Mouse (Mus musculus): ENCODE data around the gene Mycn. TPM values are rescaled to one million over a fixed set of nuclear protein-coding genes. Genes with fewer than 3 reads are reported as not detected.

The Mycn gene
- total RNA-seq, 1 experiment from 2014 or later = not detected

DNA sequence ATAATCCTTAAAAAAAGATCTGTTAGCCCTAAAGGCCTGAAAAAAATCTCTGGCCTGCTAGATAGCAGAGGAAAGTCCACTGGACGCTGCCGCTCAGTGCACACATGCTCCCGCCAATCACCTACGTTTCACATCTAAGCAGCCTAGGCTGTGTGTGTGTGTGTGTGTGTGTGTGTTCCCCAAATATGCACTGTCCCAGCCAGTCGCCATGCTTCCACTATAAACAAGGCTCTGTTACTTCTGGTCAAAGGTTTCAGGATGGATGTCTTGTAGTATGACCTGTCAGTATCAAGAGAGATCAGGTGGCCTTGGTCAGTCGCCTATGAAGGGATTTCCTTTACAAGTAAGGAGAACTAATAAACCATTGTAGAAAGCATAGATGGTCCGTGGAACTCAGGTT lies 9.5 kb downstream of the Mycn start:
- ATAC-seq (replicated peaks; ENCODE audit: insufficient number of reproducible peaks, low FRiP score, low TSS enrichment, poor library complexity, severe bottlenecking) = no peak

DNA sequence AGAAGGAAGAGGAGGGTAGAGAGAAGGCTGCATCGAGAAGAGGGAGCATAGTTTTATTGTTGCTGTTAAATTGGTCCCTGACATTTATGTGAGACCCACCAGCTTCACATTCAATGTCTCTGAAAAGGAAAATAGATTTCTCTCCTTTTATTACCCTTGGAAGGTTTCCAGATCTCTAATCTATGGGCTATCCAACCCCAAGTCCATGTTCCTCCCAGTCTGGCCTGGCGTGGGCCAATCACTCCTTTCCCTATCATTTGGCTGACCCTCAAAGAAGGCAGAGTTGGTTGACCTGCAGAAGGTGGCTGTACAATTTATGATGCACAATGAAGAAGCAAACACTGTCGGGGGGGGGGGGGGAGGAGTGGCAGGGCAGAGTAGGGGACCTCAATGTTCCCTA lies 13.5 kb downstream of the Mycn start:
- ATAC-seq (replicated peaks; ENCODE audit: insufficient number of reproducible peaks, low FRiP score, low TSS enrichment, poor library complexity, severe bottlenecking) = no peak

DNA sequence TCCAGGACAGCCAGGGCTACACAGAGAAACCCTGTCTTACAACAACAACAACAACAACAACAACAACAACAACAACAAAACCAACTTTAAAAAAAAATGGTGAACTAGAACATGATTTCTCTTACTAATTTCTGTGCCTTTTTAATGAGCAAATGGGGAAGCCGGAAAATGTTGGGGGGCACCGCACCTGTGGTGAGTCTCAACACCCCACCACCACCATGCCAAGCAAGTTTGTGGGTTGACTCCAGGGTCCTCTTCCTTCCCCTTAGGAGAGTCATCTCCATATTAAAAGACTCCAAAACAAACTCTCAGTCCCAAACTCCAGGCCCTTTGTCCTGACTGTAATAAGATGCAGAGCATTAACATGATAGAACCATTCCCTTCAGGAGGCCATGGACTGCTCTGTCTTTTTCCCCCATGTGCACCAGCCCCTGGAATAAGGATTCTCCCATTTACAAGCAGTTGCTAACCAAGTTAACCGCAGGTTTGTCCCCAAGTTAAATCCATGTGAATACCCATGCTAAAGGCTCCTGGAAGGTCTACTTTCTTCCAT lies 14.7 kb downstream of the Mycn start:
- ATAC-seq (replicated peaks; ENCODE audit: insufficient number of reproducible peaks, low FRiP score, low TSS enrichment, poor library complexity, severe bottlenecking) = no peak

DNA sequence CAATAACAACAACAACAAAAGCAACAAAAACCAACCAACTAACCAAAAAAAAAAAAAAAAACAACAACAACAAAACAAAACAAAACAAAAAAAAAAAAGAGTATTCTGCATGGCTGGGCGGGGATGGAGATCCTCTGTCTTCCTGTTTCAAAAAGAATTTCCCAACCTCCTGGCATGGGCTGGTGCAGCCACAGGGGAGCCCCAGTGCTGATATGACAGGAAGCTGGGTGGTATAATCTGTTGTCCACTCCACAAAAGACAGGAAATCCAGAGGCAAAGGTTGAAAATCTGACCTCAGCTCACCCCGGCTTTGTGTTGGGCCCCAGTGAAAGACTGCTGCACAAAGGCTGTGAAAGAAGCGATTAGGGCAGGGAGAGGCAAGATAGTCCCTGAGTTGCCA lies 17.3 kb downstream of the Mycn start:
- no peak for ATAC-seq (replicated peaks; ENCODE audit: insufficient number of reproducible peaks, low FRiP score, low TSS enrichment, poor library complexity, severe bottlenecking)

DNA sequence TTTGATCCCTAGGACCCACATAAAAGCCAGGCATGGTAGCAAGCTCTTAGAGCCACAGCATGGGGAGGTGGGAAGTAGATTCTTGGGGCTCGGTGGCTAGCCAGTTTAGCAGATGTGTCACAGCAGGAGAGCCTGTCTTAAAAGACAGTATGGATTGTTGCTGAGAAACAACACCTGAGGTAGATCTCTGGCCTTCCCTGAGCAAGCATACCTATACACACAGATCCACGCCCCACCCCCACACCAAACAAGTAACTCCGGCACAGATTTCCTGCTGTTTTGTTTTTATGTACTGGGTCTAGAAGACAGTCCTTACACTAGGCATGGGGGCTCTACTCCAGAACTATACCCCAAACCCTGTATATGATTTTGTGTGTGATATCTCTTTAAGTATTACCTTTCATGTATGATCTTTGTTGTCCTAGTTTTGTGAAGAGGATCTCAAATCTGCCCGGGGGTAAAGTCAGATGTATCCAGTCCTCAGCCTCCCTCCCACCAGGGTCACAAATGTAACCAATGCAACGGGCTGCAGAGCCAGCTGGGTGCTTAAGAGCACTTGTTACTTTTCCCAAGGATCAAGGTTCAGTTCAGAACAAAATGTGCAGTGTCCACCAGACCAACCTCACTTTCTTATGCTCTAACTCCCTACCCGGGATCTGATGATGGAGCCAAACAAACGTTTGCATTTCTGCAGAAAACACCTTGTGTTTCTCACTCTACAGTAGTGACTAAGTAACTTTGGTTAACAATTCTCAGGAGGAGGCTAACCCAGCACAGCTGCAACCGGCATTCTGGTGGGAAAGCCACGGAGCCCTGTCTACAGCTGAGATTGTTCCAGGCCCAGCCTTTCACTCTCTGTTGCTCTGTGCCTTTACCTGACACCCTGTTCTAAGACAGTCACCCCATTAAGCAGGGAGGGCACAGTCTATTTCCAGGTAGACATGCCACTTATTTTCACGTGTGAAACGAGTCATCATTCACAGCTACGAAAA lies 21.3 kb downstream of the Mycn start:
- ATAC-seq (replicated peaks; ENCODE audit: insufficient number of reproducible peaks, low FRiP score, low TSS enrichment, poor library complexity, severe bottlenecking) = no peak

DNA sequence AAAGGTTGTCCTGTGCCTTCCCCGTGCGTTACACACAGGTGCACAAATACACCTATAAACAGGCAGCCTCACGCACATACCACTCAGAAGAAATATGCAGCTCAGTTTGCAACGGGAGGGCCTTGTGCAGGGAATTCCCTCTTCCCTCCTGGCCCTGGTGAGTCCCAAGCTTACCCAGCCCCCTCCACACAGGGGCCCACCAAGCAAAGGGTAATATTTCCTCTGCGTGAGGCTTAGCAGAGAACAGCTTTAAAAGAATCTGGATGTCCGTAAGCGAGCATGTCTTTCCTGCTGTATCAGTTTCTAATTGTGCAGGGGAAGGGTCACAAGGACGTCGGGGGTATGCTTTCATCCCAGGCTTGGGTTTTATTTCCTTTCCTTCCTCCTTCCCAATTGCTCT lies 25.4 kb downstream of the Mycn start:
- no peak for ATAC-seq (replicated peaks; ENCODE audit: insufficient number of reproducible peaks, low FRiP score, low TSS enrichment, poor library complexity, severe bottlenecking)

DNA sequence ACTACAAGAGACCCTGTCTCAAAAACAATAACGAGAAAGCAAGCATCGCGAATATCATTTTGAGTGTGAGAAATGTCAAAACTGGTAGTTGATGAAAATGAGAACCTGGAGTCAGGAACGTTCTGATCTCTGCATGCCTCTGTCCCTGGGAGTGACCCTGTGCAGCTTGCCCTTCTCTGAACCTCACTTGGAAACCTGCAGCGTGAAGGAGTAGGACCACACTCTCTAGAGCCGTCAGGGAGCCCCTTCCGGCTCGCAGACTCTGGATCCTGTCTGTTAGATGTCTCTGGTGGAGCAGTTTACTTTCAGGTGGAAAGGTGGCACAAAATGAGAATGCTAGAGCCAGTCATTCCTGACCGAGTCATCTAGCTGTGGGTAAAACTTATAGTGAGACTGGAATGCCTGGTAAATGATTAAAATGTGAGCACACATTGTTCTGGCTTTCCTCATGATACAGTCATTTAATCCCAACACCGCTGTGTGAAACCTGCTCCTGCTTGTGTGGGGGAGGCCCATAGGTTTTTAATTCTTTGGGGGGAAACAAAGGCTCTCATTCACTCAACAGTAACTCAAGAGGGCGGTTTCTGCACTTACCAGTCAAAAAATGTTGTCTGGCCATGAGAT lies 31.2 kb downstream of the Mycn start:
- ATAC-seq (replicated peaks; ENCODE audit: insufficient number of reproducible peaks, low FRiP score, low TSS enrichment, poor library complexity, severe bottlenecking) = no peak

DNA sequence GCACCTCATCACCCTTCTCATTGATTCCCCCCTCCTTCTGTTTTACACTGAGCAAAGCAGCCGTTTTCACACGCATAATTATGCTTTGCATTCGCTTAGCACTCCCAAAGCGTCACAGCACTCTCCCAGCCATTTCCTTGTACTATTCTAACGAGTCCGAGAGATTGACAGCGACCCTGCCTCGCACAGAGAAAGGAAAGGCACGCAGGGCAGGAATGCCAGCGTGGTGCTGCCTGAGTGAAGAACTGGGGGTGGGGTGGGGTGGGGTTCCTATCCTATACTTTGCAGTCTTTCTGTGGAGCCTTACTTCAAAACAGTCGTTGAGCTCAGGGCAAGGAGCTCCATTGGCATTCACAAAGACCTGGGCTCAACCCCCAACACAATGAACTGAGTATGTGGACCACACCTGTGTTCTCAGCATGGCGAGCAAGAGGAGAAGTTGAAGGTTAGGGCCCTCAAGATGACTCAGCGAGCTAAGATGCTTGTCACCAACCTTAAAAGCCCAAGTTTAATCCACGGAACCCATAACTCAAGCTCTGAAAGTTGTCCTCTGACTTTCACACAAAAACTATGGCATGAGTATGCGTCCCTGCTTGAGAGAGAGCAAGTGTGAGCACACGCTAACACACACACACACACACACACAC lies 32.0 kb downstream of the Mycn start:
- no peak for ATAC-seq (replicated peaks; ENCODE audit: insufficient number of reproducible peaks, low FRiP score, low TSS enrichment, poor library complexity, severe bottlenecking)

DNA sequence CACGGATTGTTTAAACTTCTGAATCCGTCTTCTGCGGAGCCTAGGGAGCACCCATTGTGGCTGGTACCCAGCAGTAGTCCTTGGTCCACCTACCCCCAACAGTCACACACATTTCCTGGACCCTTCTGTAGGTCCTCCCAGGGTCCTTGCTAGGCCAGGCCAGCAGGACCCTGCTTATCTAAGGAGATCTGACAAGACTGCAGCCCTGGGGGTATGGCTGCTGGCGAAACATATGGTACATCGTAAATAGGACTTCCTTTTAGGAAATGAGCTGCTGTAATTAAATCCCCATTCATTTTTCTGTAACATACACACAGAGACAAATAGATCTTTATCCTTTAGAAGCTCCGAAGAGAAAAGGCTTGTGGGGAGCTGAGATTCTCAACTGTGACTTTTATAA lies 34.9 kb downstream of the Mycn start:
- ATAC-seq (replicated peaks; ENCODE audit: insufficient number of reproducible peaks, low FRiP score, low TSS enrichment, poor library complexity, severe bottlenecking) = no peak

DNA sequence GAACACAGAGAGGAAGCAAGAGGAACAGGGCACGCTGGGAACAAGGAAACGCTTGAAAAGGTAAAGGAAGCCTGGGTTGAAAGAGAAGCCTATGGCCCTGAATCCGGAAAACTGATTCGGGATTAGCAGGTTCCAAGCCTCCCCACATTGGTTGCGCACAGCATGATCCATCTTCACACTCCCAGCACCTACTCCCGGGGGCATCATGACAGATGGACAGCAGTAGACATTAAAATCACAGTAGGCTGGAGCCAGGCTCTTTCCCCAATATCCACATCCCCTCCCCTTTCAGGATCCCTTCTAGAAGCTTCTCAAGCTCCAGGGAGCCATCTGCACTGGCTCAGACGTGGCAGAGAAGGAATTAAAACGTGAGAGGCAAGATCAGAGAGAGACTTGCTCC lies 35.4 kb downstream of the Mycn start:
- no peak for ATAC-seq (replicated peaks; ENCODE audit: insufficient number of reproducible peaks, low FRiP score, low TSS enrichment, poor library complexity, severe bottlenecking)

DNA sequence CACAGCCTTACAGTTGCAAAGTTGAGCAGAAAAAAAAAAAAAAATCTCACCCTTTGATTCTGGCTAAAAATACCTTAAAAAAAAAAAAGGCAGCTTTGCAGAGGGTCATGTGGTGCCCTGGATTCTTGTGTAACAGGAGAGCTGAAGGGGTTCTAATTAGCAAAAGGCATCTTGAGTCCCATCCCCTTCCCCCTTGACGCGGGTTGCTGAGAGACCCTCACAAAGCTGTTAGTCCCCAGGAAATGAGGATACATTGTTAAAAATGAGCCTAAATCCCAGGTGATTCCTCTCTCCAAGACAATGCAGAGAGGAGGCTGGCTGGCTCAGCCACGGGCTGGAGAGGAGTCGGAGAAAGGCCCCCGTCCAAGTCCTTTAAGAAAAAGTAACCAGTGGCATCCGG lies 36.6 kb downstream of the Mycn start:
- ATAC-seq (replicated peaks; ENCODE audit: insufficient number of reproducible peaks, low FRiP score, low TSS enrichment, poor library complexity, severe bottlenecking) = no peak

DNA sequence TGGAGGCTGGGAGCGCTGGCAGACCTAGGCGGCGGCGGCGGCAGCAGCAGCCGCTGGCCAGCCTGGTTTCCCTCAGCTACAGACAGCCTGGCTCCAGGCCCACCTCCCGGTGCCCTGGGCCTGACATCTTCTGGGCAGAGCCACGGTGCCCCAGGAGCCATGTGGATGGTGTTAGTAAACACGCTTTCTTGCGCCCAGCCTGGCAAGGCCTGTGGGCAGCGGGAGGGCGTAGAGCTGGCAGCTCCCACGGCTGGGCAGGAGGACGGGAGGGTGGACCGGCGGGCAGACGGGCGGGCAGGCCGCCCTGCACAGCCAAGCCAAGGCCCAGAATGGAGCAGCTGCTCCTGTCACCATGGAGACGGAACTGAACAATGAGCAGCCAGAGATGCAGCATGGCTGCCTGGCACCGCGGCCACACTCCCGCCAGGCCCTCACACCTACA lies 37.2 kb downstream of the Mycn start:
- ATAC-seq (replicated peaks; ENCODE audit: insufficient number of reproducible peaks, low FRiP score, low TSS enrichment, poor library complexity, severe bottlenecking) = no peak

DNA sequence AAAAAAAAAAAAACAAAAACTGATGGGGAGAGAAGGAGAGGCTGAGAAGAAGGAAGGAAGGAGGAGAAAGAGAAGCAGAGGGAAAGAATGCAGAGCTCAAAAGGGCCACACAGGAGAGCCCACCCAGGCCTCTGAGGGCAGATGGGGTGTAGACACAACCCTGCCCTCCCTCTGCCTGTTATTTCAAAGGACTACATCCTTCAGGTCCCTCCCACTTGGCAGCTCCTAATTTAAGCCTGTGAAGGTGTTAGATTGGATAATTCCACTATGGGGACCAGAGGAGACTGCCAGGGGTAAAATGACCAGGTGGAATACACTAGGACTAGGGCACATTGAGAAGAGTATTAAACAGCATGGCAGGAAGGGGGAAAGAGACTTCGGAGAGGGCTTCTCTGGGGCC lies 37.6 kb downstream of the Mycn start:
- ATAC-seq (replicated peaks; ENCODE audit: insufficient number of reproducible peaks, low FRiP score, low TSS enrichment, poor library complexity, severe bottlenecking) = no peak

DNA sequence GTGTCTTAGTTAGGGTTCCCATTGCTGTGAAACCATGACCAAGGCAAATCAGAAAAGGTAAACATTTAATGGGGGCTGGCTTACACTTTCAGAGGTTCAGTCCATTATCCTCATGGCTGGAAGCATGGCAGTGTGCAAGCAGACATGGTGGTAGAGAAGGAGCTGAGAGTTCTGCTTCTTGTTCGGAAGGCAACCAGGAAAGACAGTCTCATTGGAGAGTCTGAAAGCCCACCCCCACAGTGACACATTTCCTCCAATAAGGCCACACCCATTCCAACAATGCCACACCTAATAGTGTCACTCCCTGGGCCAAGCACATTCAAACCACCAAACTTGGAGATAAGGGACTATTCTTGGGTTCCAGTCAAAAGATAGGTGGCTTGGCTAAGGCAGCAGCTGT lies 39.3 kb downstream of the Mycn start:
- ATAC-seq (replicated peaks; ENCODE audit: insufficient number of reproducible peaks, low FRiP score, low TSS enrichment, poor library complexity, severe bottlenecking) = no peak

DNA sequence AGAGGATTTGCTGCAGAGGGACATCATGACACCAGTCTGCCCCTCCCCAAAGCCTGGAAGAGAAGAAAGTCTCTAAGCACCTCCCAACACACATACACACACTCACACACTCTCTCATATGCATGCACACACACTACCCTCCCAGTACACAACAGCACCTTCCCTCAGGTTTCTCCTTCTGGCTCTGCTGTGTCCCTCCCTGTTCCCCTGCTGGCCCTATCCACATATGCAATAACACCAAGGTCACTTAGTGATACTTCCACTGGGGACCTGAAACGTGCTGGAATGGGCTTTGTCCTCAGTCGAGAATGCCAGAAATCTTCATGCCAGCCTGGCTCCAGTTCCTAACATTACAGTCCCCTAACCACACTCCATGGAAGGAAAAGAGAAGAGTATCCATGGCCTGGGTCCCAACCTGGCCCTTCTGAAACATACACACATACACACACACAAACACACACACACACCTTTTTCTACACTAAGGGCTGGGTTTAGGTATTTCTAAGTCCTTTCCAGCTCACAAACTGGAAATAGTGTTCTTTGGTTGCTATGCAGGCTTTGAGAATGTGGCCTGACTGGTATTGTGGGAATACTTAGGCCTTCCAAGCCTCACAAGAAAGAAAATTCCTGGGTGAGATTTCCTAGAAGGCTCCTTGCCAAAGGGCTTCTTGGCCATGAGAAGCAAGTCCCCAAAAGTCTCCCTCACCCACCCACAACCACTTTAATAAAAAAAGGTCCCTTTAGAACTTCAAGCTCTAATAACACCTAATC lies 43.2 kb downstream of the Mycn start:
- no peak for ATAC-seq (replicated peaks; ENCODE audit: insufficient number of reproducible peaks, low FRiP score, low TSS enrichment, poor library complexity, severe bottlenecking)

DNA sequence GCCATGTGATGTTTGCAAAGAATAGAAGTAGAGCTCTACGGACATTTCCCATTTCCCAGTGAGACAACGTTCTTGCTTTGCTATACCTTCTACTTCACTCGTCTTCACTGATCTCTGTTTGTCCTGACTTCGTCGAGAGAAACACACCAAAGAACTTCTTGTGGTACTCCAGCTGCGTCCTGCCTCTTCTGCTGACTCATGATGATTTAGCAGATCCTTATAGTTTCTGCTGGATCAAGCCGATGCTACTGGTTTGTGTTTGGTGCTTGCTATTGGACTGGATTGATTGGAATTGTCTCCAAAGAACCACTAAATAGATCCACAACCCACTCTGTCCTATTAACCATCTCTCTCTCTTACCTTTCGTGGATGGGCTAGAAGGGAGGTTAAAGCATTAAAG lies 47.7 kb downstream of the Mycn start:
- no peak for ATAC-seq (replicated peaks; ENCODE audit: insufficient number of reproducible peaks, low FRiP score, low TSS enrichment, poor library complexity, severe bottlenecking)

DNA sequence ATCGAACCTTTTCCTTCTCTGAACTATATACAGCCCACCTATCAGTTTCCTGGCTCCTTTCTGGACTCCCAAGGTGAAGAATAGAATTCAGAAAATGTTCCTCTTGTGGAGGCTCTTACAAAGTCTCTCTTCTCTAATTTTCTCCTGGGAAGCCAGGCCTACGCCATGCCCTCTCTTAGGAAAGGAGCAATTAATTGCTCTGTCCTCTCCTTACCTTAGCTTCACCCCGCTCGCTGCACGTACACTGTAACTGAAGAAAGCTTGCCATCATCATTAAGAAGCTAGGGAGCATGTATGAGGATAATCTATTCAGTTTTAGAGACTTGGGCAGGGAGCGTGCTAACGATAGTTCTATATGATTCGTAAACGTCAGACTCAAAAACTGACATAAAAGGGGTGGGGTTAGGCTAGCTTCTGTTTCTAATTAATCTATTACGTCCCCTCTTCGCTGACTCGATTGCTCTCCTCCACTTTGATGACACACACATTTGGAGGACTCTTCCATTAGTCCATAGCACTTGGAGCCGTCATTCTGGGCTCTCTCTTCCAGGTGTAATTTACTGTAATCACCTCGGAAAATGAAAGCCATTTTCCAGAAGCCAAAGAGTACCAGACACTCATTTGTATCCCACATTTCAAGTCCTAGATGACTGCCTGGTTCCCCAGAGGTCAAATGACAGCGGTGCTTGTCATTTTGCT lies 55.4 kb downstream of the Mycn start:
- no peak for ATAC-seq (replicated peaks; ENCODE audit: insufficient number of reproducible peaks, low FRiP score, low TSS enrichment, poor library complexity, severe bottlenecking)
